Mouse (Mus musculus): Measurements from ENCODE around the gene Rad54l.

Gene Rad54l

GRCm38 (mm10) chr4:116123602-116124519 is at the start of gene Rad54l, which contains the start of gene Pomgnt1:
TSS of gene Rad54l (minus strand) at chr4:116123690.
TSS of gene Pomgnt1 (plus strand) at chr4:116123840.
- peak; percentile 73 for DNase-seq (ENCODE audit: low spot score)

DNA sequence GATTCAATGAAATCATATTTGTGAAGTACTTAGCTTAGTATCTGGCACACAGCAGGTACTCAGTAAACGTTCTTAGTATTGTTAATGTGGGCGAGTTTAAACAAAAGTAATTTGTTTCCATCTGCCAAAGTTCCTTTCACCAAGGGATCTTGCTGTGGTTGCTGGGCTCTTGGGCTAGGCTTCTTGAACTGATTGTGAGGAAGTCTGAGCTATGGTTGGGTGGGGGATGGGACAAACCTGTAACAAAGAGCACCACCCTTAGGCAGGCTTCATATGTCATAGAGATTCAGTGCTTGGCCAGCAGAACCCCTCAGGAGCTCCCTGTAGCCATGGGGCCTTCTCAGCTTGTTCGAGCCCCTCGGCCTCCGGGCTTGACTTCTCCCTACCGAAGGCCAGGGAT is 49.6 kb upstream of the Rad54l start, which contains the start of the genes 1700042G07Rik and Gm49337:
1700042G07Rik (plus strand) TSS at position 301 of the 400 bp plus-strand sequence.
Gm49337 (plus strand) TSS at position 313 of the 400 bp plus-strand sequence.
- no peak for DNase-seq (ENCODE audit: low spot score)

DNA sequence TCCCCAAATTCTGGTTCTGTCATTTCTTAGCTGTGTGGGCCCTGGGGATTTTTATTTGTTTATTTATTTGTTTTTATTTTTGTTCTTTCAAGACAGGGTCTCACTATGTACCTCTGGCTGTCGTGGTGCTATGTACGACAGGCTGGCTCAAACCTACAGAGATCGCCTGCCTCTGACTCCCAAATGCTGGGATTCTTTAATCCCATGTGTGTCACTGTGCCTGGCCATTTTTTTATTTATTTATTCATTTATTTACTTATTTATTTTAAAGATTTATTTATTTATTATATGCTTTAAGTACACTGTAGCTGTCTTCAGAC is 45.8 kb upstream of the Rad54l start:
- DNase-seq (ENCODE audit: low spot score), result no peak

DNA sequence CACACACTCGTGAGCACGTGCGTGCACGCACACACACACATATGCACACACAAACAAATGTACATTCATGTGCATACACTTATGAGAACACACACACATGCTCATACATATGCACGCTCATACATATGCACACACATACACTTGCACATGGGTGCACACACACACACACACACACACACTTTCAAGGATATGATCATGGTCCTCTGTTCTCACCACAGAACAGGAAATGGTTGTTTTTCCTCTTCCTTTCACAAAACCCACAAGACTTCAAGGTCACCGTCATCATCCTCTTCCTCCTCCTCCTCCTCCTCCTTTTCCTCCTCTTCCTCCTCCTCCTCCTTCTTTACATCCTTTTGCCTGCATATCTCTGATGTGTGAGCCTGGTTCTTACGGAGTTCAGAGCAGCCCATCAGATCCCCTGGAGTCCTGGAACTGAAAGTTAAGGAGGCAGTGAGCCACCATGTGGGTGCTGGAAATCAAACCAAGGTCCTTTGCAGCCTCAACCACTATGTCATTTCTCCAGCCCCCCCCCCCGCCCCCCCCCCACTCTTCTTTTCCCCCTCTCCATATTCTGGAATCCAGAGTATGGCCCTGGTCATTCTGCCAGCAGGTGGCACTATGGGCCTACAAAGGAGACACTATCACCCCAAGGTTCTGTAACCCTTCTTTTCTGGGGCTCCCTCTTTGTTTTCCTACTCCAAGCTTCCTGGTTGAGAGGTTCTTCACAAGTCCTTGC is 45.3 kb upstream of the Rad54l start:
- peak; percentile 65 for DNase-seq (ENCODE audit: low spot score)

GRCm38 (mm10) chr4:116167404-116167803 is 43.9 kb upstream of the Rad54l start, which contains the start of gene Tspan1:
TSS of gene Tspan1 (minus strand) at chr4:116167601.
- no peak for DNase-seq (ENCODE audit: low spot score)

DNA sequence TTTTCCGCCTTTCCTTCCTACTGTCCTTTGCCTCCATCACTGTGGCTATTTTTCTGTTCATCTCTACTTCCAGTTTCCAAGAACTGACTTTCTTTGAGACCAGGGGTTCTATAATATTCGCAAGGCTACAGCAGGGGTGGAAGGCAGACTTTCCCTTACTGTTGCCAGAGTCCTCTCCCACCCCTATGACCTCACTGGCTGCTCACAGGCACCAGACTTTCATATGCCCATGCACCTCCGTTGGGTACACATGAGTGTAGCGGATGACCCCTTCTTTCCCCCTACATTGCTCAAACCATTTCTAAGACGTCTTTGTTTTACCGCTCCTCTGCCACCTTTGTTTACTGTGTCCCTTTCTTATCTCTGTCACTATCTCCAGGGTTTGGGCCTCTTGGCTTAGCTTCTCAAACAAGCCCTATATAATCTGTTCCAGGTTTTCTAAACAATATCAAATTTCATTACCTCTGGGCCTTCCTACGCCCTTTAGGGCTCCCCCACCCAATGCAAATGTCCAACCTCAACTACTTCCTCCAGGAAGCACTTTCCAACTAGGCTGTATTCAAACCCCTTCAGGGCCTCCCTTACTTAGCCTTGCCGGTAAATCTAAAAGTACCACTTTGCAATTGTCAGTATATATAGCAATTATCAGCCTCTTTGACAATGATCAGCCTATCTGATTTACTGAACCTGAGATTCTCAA is 42.4 kb upstream of the Rad54l start:
- DNase-seq (ENCODE audit: low spot score), result no peak

GRCm38 (mm10) chr4:116164759-116165554 is 41.5 kb upstream of the Rad54l start:
- DNase-seq (ENCODE audit: low spot score), result no peak

DNA sequence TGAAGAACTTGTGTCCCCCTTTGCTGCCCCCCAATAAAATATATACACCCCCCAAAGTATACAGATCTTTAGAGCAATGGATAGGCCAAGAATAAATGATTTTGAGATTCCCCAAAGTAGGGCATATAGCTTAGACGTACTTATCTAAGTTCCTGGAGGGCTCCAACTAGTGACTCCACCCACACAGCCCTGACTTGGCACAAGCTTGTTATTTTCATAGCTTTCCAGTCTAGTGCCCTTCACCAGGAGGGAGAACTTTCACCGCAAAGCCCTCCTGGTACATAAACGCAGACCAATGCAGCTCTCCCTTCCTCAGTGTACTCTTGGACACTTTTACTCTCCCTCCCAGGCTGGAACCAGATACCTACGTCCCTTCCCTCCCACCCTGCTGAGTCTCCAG is 38.7 kb upstream of the Rad54l start:
- DNase-seq (ENCODE audit: low spot score), result no peak

GRCm38 (mm10) chr4:116160769-116161168 is 37.3 kb upstream of the Rad54l start:
- no peak for DNase-seq (ENCODE audit: low spot score)

DNA sequence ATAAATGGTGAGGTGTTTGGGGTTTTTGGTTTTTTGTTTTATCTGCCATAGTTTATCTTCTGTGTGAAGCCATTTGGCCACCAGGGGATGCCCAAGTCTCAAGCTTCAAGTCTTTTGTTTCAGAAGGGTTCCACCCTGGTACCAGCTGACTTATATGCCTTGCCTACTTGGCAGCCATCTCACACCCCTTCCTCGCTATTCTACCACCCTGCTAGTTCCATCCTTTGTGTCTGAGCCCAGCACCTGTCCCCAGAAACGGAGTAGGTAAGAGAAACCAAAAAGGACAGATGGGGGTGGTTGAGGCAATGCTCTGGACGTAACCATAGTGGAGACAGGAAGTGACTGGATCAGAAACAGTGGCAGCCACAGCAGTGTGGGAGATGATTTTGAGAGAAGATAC is 36.4 kb upstream of the Rad54l start:
- peak; percentile 35 for DNase-seq (ENCODE audit: low spot score)

DNA sequence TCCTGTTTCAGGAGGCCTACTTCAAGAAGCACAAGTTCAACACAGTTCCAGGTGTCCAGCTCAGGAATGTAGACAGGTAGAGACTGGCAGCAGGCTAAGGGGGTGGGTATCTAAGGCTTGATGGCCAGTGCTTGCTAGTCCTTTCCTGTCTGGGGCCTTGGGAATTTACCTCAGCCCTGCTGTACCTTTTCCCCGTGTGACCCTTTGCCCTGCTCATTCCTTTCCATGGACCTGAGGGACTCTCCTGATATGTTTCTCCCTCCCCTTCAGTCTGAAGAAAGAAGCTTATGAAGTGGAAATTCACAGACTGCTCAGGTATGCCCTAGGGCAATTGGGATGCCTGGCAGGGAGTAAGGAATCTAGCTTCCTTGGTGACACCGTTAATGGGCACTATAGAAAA is 34.4 kb upstream of the Rad54l start:
- DNase-seq (ENCODE audit: low spot score), result no peak

- DNase-seq (ENCODE audit: low spot score), result no peak
These were observed 29.2 kb upstream of the Rad54l start for GRCm38 (mm10) chr4:116152702-116153101.

DNA sequence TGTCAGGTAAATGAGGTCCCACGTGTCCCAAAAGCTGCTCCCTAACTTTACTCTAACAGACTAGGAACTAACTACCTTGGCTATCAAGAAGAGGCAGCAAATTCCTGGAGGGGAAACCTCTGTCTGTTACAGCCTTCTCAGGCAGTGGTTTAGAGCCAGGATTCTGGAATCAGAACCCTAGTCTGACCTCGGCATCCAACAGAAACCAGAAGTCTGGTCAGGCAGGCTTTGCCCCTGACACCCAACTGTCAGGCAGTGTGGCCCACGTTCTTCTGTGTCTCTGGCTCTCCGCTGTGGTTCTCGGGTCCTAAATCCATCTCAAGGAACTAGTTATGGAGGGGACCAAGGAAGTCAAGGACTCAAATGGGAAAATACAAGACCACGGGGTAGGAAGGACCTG is 27.7 kb upstream of the Rad54l start, which contains the start of gene Lurap1:
Lurap1 (minus strand) TSS at position 101 of the 400 bp plus-strand sequence.
- DNase-seq (ENCODE audit: low spot score), result no peak

DNA sequence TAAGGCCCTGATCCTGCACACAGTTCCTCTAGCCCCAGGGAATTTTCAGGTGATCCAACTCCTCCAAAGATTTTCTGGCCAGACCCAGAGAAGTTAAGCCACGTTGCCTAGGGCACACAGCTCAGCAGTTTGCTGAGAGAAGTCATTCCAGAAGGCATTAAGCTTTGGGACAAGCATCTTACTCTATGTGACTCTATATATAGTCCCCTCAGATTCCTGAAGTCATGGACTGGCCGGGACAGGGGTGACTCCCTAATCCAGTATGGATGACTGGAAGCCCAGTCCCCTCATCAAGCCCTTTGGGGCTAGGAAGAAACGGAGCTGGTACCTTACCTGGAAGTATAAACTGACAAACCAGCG is 27.4 kb upstream of the Rad54l start:
- no peak for DNase-seq (ENCODE audit: low spot score)

GRCm38 (mm10) chr4:116150156-116150861 is 26.8 kb upstream of the Rad54l start:
- peak; percentile 56 for DNase-seq (ENCODE audit: low spot score)

DNA sequence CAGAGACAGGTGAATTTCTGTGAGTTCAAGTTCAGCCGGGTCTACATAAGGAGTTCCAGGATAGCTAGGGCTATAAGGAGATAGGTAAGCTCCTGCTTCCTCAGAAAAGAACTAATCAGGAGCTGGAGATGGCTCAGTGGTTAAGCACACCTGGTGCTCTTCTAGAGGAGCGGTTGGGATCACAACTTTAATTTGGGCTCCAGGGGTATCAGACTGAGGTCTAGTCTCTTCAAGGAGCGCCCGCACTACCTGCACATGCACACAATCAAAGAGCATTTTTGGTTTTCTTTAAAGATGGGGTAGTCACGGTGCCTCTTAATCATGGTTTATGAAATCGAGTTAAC is 26.3 kb upstream of the Rad54l start:
- no peak for DNase-seq (ENCODE audit: low spot score)

- DNase-seq (ENCODE audit: low spot score), result no peak
These were observed 20.6 kb upstream of the Rad54l start for GRCm38 (mm10) chr4:116143891-116144717.

- no peak for DNase-seq (ENCODE audit: low spot score)
These were observed 19.9 kb upstream of the Rad54l start for GRCm38 (mm10) chr4:116143317-116143811.

DNA sequence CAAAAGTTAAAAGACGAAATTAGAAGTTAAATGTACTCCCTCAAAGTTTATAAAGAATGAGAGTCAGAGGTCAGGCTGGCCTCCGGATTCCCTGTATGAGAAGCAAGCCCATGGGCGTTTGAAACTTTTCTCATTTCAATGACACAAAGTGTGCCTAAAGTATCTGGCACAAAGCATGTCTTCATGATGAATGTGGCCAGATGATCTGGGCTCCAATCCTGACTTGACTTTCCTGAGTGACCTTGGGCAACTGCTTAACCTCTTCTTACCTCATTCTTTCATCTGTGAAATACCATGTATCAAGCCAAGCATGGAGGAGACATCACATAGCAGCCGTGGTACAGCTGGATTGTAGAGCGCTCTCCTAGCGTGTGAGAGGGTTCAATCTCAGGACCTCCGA is 18.8 kb upstream of the Rad54l start:
- DNase-seq (ENCODE audit: low spot score), result no peak

- DNase-seq (ENCODE audit: low spot score), result no peak
These were observed 18.2 kb upstream of the Rad54l start for GRCm38 (mm10) chr4:116141736-116142135.

Data from adipocyte (in vitro differentiated cells).